Mouse (Mus musculus): ENCODE data around the gene Rnf222. TPM values are rescaled to one million over a fixed set of nuclear protein-coding genes. Genes with fewer than 3 reads are reported as not detected.

The Rnf222 gene
- total RNA-seq (2023), result not detected

GRCm38 (mm10) chr11:68888253-68888652 is at the start of gene Rnf222:
Gene Rnf222, plus strand, starts transcription at chr11:68888553.

GRCm38 (mm10) chr11:68871748-68872147 is 16.6 kb upstream of the Rnf222 start, which contains the start of gene Ndel1:
Gene Ndel1, minus strand, starts transcription at chr11:68871858.

GRCm38 (mm10) chr11:68901351-68902046 is 13.1 kb downstream of the Rnf222 start, which contains the start of gene Rpl26:
Gene Rpl26, plus strand, starts transcription at chr11:68901583.

GRCm38 (mm10) chr11:68926981-68927380 is 38.6 kb downstream of the Rnf222 start, which contains the start of gene Odf4:
Gene Odf4, minus strand, starts transcription at chr11:68927081.

Other genes with a start within 250 kb of the Rnf222 start
- gene Myh10, start 197.0 kb upstream of the Rnf222 start, total RNA-seq (2023), result under 1 TPM; 0.20 to 0.68 TPM
- gene Ndel1, start 16.7 kb upstream of the Rnf222 start, total RNA-seq (2023), result 10 to 100 TPM; 46.7 to 57.8 TPM
- 1,000 to 10,000 TPM; 2,344 to 2,392 TPM for gene Rpl26, start 13.0 kb downstream of the Rnf222 start, total RNA-seq (2023)
- not detected for gene Odf4, start 38.5 kb downstream of the Rnf222 start, total RNA-seq (2023)
- not detected for gene Arhgef15, start 68.9 kb downstream of the Rnf222 start, total RNA-seq (2023)
- gene Slc25a35, start 79.6 kb downstream of the Rnf222 start, total RNA-seq (2023), result 1 to 10 TPM; 3.5 to 6.0 TPM
- gene Rangrf, start 86.6 kb downstream of the Rnf222 start, total RNA-seq (2023), result 1 to 10 TPM; 3.9 to 6.6 TPM
- gene Pfas, start 119.9 kb downstream of the Rnf222 start, total RNA-seq (2023), result 10 to 100 TPM; 32.0 to 32.7 TPM
- gene Ctc1, start 127.4 kb downstream of the Rnf222 start, total RNA-seq (2023), result 10 to 100 TPM; 34.0 to 35.6 TPM
- gene Aurkb, start 157.1 kb downstream of the Rnf222 start, total RNA-seq (2023), result 1 to 10 TPM; 7.0 to 7.1 TPM
- gene Borcs6, start 171.2 kb downstream of the Rnf222 start, total RNA-seq (2023), result 10 to 100 TPM; 22.2 to 22.5 TPM
- 1 to 10 TPM; 1.5 to 6.3 TPM for gene Tmem107, start 182.3 kb downstream of the Rnf222 start, total RNA-seq (2023)
- gene Vamp2, start 199.9 kb downstream of the Rnf222 start, total RNA-seq (2023), result 100 to 1,000 TPM; 510 to 518 TPM
- gene Per1, start 206.7 kb downstream of the Rnf222 start, total RNA-seq (2023), result 100 to 1,000 TPM; 495 to 638 TPM
- under 1 TPM in 1 of 2 experiments, not detected in 1; 0.30 TPM for gene Hes7, start 231.9 kb downstream of the Rnf222 start, total RNA-seq (2023)
- gene 9130213A22Rik, start 234.0 kb downstream of the Rnf222 start, total RNA-seq (2023), result not detected
- 1 to 10 TPM in 1 of 2 experiments, under 1 TPM in 1; 0.83 to 1.1 TPM for gene Aloxe3, start 237.3 kb downstream of the Rnf222 start, total RNA-seq (2023)

All from B cell, adult 67 days (primary cell).